Mouse (Mus musculus) B cell, adult 67 days (primary cell): ENCODE measurements around the gene Gtsf1l. TPM values are rescaled to one million over a fixed set of nuclear protein-coding genes. Genes with fewer than 3 reads are reported as not detected.

Experiments used
- total RNA-seq, 2 experiments: library from RNA; stranded (reverse); gene quantifications; 4 replicates each; pipeline ENCODE4 v1.2.4; 2023

The Gtsf1l gene
- not detected for total RNA-seq

DNA sequence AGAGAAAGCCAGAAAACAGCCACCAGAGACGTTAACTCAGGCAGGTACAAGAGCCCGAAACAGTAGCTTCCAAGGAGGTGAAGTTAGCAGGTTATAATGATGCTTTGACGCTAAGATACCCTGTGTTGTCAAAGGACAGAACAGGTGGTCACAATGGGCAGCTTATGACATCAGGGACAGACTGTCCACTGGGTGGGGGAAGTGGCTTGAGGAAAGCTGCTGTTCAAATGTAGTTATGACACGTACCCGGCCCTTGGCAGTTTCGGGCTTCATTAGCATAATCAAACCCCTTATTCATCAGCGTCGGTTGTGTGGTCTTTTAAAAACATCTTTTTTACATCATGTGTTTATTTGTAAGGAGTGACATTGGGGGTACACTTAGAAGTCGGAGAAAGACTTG, at the start of gene Gtsf1l:
Gene Gtsf1l, minus strand, starts transcription at position 128 of the 400 bp plus-strand sequence.

DNA sequence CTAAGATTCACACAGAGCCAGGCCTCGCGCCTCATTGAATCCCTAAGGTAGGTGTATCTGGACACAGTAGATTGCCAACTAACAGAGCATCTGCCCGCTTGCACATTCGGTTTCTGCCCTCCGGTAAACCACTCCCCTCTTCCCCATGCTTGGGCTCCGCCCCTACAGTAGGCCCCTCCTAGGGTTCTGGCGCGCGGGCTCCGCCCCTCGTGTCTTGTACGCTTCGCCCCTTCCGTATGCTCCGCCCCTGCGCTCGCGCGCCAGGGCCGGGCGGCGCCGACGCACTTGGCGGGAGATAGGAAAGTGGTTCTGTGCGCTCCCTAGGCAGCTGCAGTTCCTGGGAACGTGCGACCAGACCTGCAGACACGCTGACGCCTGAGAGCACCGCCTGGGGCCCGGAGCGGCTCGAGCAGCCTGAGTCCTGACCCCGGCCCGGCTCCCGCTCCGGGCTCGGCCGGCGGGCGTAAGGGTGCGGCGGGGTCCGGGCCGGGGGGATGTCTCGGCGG, 33.3 kb downstream of the Gtsf1l start, which contains the start of gene Mybl2:
Gene Mybl2, plus strand, starts transcription at position 353 of the 506 bp plus-strand sequence.

Other genes starting within 250 kb of the Gtsf1l start
- gene Srsf6, start 156.3 kb downstream of the Gtsf1l start, total RNA-seq, result 100 to 1,000 TPM; 401 to 409 TPM
- 1 to 10 TPM in 1 of 2 experiments, not detected in 1; 2.0 TPM for gene L3mbtl1, start 144.4 kb downstream of the Gtsf1l start, total RNA-seq
- gene Sgk2, start 100.5 kb downstream of the Gtsf1l start, total RNA-seq, result not detected
- 10 to 100 TPM; 33.0 to 34.3 TPM for gene Ift52, start 70.5 kb downstream of the Gtsf1l start, total RNA-seq
- gene Mybl2, start 33.2 kb downstream of the Gtsf1l start, total RNA-seq, result 1 to 10 TPM; 5.0 to 7.0 TPM
- not detected for gene Tox2, start 115.3 kb upstream of the Gtsf1l start, total RNA-seq